Mouse (Mus musculus) bone marrow macrophage, adult 2 months (primary cell): ENCODE results near the gene Pex5l.

ENCODE experiments used
- CTCF ChIP-seq: IDR thresholded peaks from 2 replicates; pipeline ENCODE4 v1.5.1; 2012; ENCODE audit warnings: low read depth, mild to moderate bottlenecking, low read length, moderate library complexity
- POLR2A ChIP-seq: IDR thresholded peaks from 2 replicates; pipeline ENCODE4 v1.6.1; 2012; ENCODE audit warnings: mild to moderate bottlenecking, low read depth, low read length, borderline replicate concordance

- TF ChIP-seq CTCF (no peak), POLR2A (no peak)
Observed at GRCm38 (mm10) chr3:33098550-33099295, 44.3 kb downstream of the Pex5l start.
